Mouse (Mus musculus) brain, embryonic 14.5 days (tissue): ENCODE data around the gene 1600014C23Rik.

ENCODE experiments used
- CTCF ChIP-seq: fragments of 200-500 bp; IDR thresholded peaks from 2 replicates; pipeline ENCODE4 v1.5.1; 2012; ENCODE audit warnings: inconsistent platforms, mild to moderate bottlenecking, moderate library complexity, borderline replicate concordance; ENCODE audit not compliant: insufficient read depth, insufficient read length; ENCODE audit errors: extremely low read depth
- POLR2A ChIP-seq: fragments of 200-500 bp; IDR thresholded peaks from 2 replicates; pipeline ENCODE4 v1.6.1; 2012; ENCODE audit warnings: mild to moderate bottlenecking, inconsistent platforms, borderline replicate concordance; ENCODE audit not compliant: poor library complexity, insufficient read depth, insufficient read length, severe bottlenecking; ENCODE audit errors: extremely low read depth

- TF ChIP-seq CTCF: no peak
- TF ChIP-seq POLR2A: no peak
Observed at GRCm38 (mm10) chr17:45742371-45743147, 8.9 kb upstream of the 1600014C23Rik start.
